Mouse (Mus musculus): ENCODE measurements around the gene Wdr62. TPM values are rescaled to one million over a fixed set of nuclear protein-coding genes. Genes with fewer than 3 reads are reported as not detected.

Gene Wdr62
- polyA plus RNA-seq, 1 experiment from 2014 or later: 2.4 TPM

DNA sequence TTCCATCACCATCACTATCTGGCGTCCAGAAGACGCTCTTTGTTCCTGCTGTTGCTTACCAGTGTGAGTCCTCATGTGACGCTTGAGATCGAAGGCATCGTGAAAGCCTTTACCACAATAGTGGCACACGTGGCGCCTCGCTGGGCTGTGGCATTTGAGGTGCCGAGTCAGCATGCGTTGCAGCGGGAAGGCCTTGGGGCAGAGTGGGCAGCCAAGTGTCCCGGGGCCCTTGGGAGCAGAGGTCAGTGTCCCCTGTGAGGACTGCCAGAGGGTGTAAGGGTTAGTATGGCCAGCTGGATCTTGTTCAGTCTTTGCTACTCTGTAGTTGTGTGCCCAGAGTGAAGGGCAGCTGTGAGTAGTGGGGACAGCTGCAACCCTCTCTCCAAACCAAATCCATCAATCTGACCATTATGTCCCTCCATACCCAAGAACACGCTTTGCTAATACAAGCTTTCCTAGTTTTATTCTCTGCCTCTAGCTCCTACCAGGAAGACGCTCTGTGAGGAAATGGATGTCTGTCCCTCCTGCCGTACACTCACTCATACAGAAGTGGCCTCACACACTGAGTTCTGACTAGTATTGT is 45.9 kb downstream of the Wdr62 start:
- no peak for ATAC-seq (ENCODE audit: low FRiP score, low TSS enrichment)
- Histone ChIP-seq H3K27me3 (ENCODE audit: control insufficient read depth, insufficient read depth, low read length) (no peaks in the 10 kb centered on the region), H3K27ac (replicated peaks) (no peak overlapping the region), H3K9me3 (ENCODE audit: control insufficient read depth, low read length) (no peaks in the 10 kb centered on the region), H3K9ac (ENCODE audit: low read length) (no peak overlapping the region), H3K4me3 (ENCODE audit: low read depth, low read length) (no peak overlapping the region), H3K4me1 (replicated peaks; ENCODE audit: control insufficient read depth, insufficient read depth) (no peaks in the 10 kb centered on the region; the same call in 1 of the 2 replicates), H3K36me3 (ENCODE audit: control insufficient read depth, insufficient read depth, low read length) (0 out of 2 replicates have a peak, but pooled peaks cover 3% of the 10 kb centered on the region), H3K4me2 (replicated peaks; ENCODE audit: low read depth) (no peak overlapping the region)
- DNase-seq (ENCODE audit: low spot score): no peak
- no peak for TF ChIP-seq EP300 (optimal IDR thresholded peaks at IDR 0.05)
- no peak for TF ChIP-seq CTCF (IDR thresholded peaks at IDR 0.05; ENCODE audit: low read depth)
- WGBS: 90% methylated on average over 15 of the region's 15 CpGs

DNA sequence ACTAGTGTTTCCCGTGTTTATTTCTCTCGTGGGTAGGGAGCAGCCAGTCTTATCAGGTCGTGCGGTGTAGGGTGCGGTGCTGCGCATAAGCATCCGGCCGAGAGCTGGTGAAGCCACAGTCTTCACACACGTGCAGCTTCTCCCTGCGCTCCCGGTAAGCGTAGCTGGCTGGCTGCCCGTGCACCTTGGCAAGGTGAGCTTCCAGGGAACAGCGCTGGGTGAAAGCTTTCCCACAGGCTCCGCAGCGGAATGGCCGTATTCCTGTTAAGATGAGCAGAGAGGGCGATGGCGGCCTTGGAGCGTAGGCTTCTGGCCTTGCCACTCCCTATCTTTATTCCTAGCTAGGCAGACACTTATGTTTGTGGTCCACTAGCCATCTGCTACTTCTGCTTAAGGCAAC is 46.8 kb downstream of the Wdr62 start:
- no peak for DNase-seq (ENCODE audit: low spot score)
- no peak overlapping the region for H3K4me3 ChIP-seq (ENCODE audit: low read depth, low read length)
- H3K36me3 ChIP-seq (ENCODE audit: control insufficient read depth, insufficient read depth, low read length): 0 out of 2 replicates have a peak, but pooled peaks cover 3% of the 10 kb centered on the region
- WGBS: 85% methylated on average over 20 of the region's 20 CpGs
- H3K27ac ChIP-seq (replicated peaks): no peak overlapping the region
- no peak overlapping the region for H3K9ac ChIP-seq (ENCODE audit: low read length)
- H3K9me3 ChIP-seq (ENCODE audit: control insufficient read depth, low read length): no peaks in the 10 kb centered on the region
- H3K4me1 ChIP-seq (replicated peaks; ENCODE audit: control insufficient read depth, insufficient read depth): no peaks in the 10 kb centered on the region; the same call in 1 of the 2 replicates
- TF ChIP-seq CTCF (IDR thresholded peaks at IDR 0.05; ENCODE audit: low read depth) (no peak), EP300 (optimal IDR thresholded peaks at IDR 0.05) (no peak)
- no peak for ATAC-seq (ENCODE audit: low FRiP score, low TSS enrichment)
- H3K4me2 ChIP-seq (replicated peaks; ENCODE audit: low read depth): no peak overlapping the region; the same call in 1 of the 2 replicates
- H3K27me3 ChIP-seq (ENCODE audit: control insufficient read depth, insufficient read depth, low read length): no peaks in the 10 kb centered on the region

- no peaks in the 10 kb centered on the region for H3K9me3 ChIP-seq (ENCODE audit: control insufficient read depth, low read length)
- no peaks in the 10 kb centered on the region for H3K27me3 ChIP-seq (ENCODE audit: control insufficient read depth, insufficient read depth, low read length)
- H3K4me3 ChIP-seq (ENCODE audit: low read depth, low read length): peak overlapping the region; percentile 71
- H3K27ac ChIP-seq (replicated peaks): peak overlapping the region; percentile 93
- H3K9ac ChIP-seq (ENCODE audit: low read length): peak overlapping the region; percentile 79
- peak; percentile 52 for ATAC-seq (ENCODE audit: low FRiP score, low TSS enrichment)
- WGBS: 6% methylated on average over 24 of the region's 24 CpGs
- H3K36me3 ChIP-seq (ENCODE audit: control insufficient read depth, insufficient read depth, low read length): 0 out of 2 replicates have a peak, but pooled peaks cover 3% of the 10 kb centered on the region
- peak overlapping the region; percentile 71 for H3K4me2 ChIP-seq (replicated peaks; ENCODE audit: low read depth)
- no peaks in the 10 kb centered on the region; the same call in 1 of the 2 replicates for H3K4me1 ChIP-seq (replicated peaks; ENCODE audit: control insufficient read depth, insufficient read depth)
- peak; percentile 78 for TF ChIP-seq CTCF (IDR thresholded peaks at IDR 0.05; ENCODE audit: low read depth)
- TF ChIP-seq EP300 (optimal IDR thresholded peaks at IDR 0.05): no peak
- DNase-seq (ENCODE audit: low spot score): peak; percentile 78
Measured at GRCm38 (mm10) chr7:30232631-30233148, 47.5 kb downstream of the Wdr62 start.

GRCm38 (mm10) chr7:30231669-30232454 is 48.4 kb downstream of the Wdr62 start, which contains the start of the genes Polr2i and Tbcb:
Polr2i (plus strand) TSS chr7:30231948.
Tbcb (minus strand) TSS chr7:30232272.
- Histone ChIP-seq H3K9me3 (ENCODE audit: control insufficient read depth, low read length) (no peaks in the 10 kb centered on the region), H3K9ac (ENCODE audit: low read length) (peak within 1 kb of the TSS; percentile 79), H3K4me2 (replicated peaks; ENCODE audit: low read depth) (peak within 1 kb of the TSS; percentile 77), H3K4me1 (replicated peaks; ENCODE audit: control insufficient read depth, insufficient read depth) (no peaks in the 10 kb centered on the region; the same call in 1 of the 2 replicates), H3K27ac (replicated peaks) (peak within 1 kb of the TSS; percentile 93), H3K27me3 (ENCODE audit: control insufficient read depth, insufficient read depth, low read length) (no peaks in the 10 kb centered on the region), H3K4me3 (ENCODE audit: low read depth, low read length) (peak within 1 kb of the TSS; percentile 71), H3K36me3 (ENCODE audit: control insufficient read depth, insufficient read depth, low read length) (0 out of 2 replicates have a peak, but pooled peaks cover 6% of the 10 kb centered on the region)
- DNase-seq (ENCODE audit: low spot score) (peak; percentile 98), ATAC-seq (ENCODE audit: low FRiP score, low TSS enrichment) (peak; percentile 96)
- TF ChIP-seq EP300 (optimal IDR thresholded peaks at IDR 0.05) (no peak), CTCF (IDR thresholded peaks at IDR 0.05; ENCODE audit: low read depth) (no peak)
- WGBS: under 1% methylated on average over 67 of the region's 67 CpGs

DNA sequence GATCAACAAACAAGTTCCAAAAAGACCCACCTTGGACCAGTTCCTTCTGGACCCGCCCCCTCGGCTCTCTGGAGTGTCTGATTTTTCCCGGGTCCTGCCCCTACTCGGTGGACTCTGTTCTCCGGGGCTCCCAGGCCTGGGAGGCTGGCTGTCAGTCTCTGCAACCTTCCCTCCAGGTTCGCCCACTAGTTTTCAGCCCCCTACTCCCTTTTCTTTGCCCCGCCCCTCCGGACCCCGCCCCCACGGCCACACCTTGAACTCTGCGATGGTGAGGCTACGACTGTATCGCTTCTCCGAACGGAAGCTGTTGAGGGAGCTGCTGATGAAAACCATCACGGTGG is 48.9 kb downstream of the Wdr62 start:
- no peaks in the 10 kb centered on the region; the same call in 1 of the 2 replicates for H3K4me1 ChIP-seq (replicated peaks; ENCODE audit: control insufficient read depth, insufficient read depth)
- under 1% methylated on average over 16 of the region's 16 CpGs for WGBS
- H3K4me3 ChIP-seq (ENCODE audit: low read depth, low read length): peak overlapping the region; percentile 71
- H3K9me3 ChIP-seq (ENCODE audit: control insufficient read depth, low read length): no peaks in the 10 kb centered on the region
- DNase-seq (ENCODE audit: low spot score): no peak
- H3K4me2 ChIP-seq (replicated peaks; ENCODE audit: low read depth): peak overlapping the region; percentile 77
- H3K36me3 ChIP-seq (ENCODE audit: control insufficient read depth, insufficient read depth, low read length): peaks cover 9% of the 10 kb centered on the region; the same call in 1 of the 2 replicates
- no peak for ATAC-seq (ENCODE audit: low FRiP score, low TSS enrichment)
- no peak overlapping the region; the same call in none of the 2 replicates for H3K27ac ChIP-seq (replicated peaks)
- TF ChIP-seq EP300 (optimal IDR thresholded peaks at IDR 0.05) (no peak), CTCF (IDR thresholded peaks at IDR 0.05; ENCODE audit: low read depth) (no peak)
- peak overlapping the region; percentile 71 for H3K9ac ChIP-seq (ENCODE audit: low read length)
- H3K27me3 ChIP-seq (ENCODE audit: control insufficient read depth, insufficient read depth, low read length): no peaks in the 10 kb centered on the region
